Mouse (Mus musculus) adrenal gland, adult 10 weeks (tissue): ENCODE measurements around the gene Smarca5. TPM values are rescaled to one million over a fixed set of nuclear protein-coding genes. Genes with fewer than 3 reads are reported as not detected.

Experiments used
- polyA plus RNA-seq: library from polyadenylated mRNA; stranded (reverse); fragments of 350-450 nt; fragmentation: Illumina TruSeq; extraction: RNeasy Lipid Tissue Mini Kit (QIAGEN cat#74804); gene quantifications from one replicate; pipeline ENCODE4 v1.2.3, GENCODE M21; 2014; ENCODE audit warnings: low read depth, low replicate concordance

The Smarca5 gene
- polyA plus RNA-seq: 241 TPM

GRCm38 (mm10) chr8:80739155-80739924 is at the start of gene Smarca5:
Gene Smarca5 (minus strand): TSS chr8:80739497.

Other genes starting within 250 kb of the Smarca5 start
- gene Gypa, start 245.7 kb downstream of the Smarca5 start, polyA plus RNA-seq: 0.41 TPM
- not detected for gene Frem3, start 128.4 kb downstream of the Smarca5 start, polyA plus RNA-seq
- 18.3 TPM for gene Gab1, start 141.0 kb upstream of the Smarca5 start, polyA plus RNA-seq